Mouse (Mus musculus) testis, adult 2 months (tissue): ENCODE data around the gene Atg16l2.

ENCODE experiments used
- CTCF ChIP-seq: fragments of 200-500 bp; IDR thresholded peaks from 2 replicates; pipeline ENCODE4 v1.5.1; 2012; ENCODE audit warnings: low read depth, mild to moderate bottlenecking, inconsistent platforms, low read length, moderate library complexity; ENCODE audit not compliant: control insufficient read depth, insufficient read depth, insufficient replicate concordance
- POLR2A ChIP-seq: fragments of 200-500 bp; IDR thresholded peaks from 2 replicates; pipeline ENCODE4 v1.6.1; 2012; ENCODE audit warnings: low read depth, mild to moderate bottlenecking, inconsistent platforms, low read length, moderate library complexity; ENCODE audit not compliant: control insufficient read depth

DNA sequence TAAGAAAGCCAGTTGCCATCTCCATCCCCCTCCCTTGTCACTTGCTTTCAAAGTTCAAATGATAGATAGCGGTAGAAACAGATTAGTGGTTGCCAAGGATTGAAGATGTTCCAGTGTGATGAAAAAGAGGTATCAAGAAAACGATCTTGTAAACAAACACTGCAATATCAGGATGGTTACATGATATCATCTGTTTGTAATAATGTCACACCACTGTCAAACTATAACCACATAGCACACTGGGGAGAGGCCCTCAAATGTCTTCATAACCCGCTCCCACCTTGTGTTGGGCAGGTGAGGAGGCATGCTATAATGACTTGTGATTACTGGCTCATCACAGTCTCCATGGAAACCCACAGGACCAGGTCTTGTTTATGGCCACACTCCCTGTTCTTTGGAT lies 3.7 kb downstream of the Atg16l2 start:
- TF ChIP-seq CTCF = no peak
- TF ChIP-seq POLR2A = no peak
